Mouse (Mus musculus): ENCODE measurements around the gene Il7r. TPM values are rescaled to one million over a fixed set of nuclear protein-coding genes. Genes with fewer than 3 reads are reported as not detected.

Il7r gene
- polyA plus RNA-seq, 1 experiment: 2.3 TPM

GRCm38 (mm10) chr15:9489417-9490118 lies 40.4 kb downstream of the Il7r start:
- H3K4me1 ChIP-seq (ENCODE audit: control insufficient read depth, insufficient read depth, low read length): no peaks in the 10 kb centered on the region

GRCm38 (mm10) chr15:9473188-9473587 lies 56.8 kb downstream of the Il7r start:
- 76% methylated on average over 1 of the region's 1 CpGs for WGBS
- TF ChIP-seq CTCF (IDR thresholded peaks at IDR 0.05; ENCODE audit: insufficient read depth, low read length) (no peak), POLR2A (IDR thresholded peaks at IDR 0.05; ENCODE audit: borderline replicate concordance, extremely low read depth, low read depth, low read length) (no peak)
- H3K4me3 ChIP-seq (replicated peaks; ENCODE audit: extremely low read depth, low read depth, low read length): no peak overlapping the region
- DNase-seq: no peak
- no peaks in the 10 kb centered on the region for H3K4me1 ChIP-seq (ENCODE audit: control insufficient read depth, insufficient read depth, low read length)

More at GRCm38 (mm10) chr15:9489417-9490118, 40.4 kb downstream of the Il7r start:
- H3K4me3 ChIP-seq (replicated peaks; ENCODE audit: extremely low read depth, low read depth, low read length): no peak overlapping the region
- 86% methylated on average over 2 of the region's 2 CpGs for WGBS
- TF ChIP-seq CTCF (IDR thresholded peaks at IDR 0.05; ENCODE audit: insufficient read depth, low read length): no peak
- no peak for TF ChIP-seq POLR2A (IDR thresholded peaks at IDR 0.05; ENCODE audit: borderline replicate concordance, extremely low read depth, low read depth, low read length)
- no peak for DNase-seq

- WGBS: 54% methylated on average over 3 of the region's 3 CpGs
- H3K4me1 ChIP-seq (ENCODE audit: control insufficient read depth, insufficient read depth, low read length): no peaks in the 10 kb centered on the region
- TF ChIP-seq CTCF (IDR thresholded peaks at IDR 0.05; ENCODE audit: insufficient read depth, low read length) (no peak), POLR2A (IDR thresholded peaks at IDR 0.05; ENCODE audit: borderline replicate concordance, extremely low read depth, low read depth, low read length) (no peak)
- no peak overlapping the region for H3K4me3 ChIP-seq (replicated peaks; ENCODE audit: extremely low read depth, low read depth, low read length)
- DNase-seq: no peak
Observed at GRCm38 (mm10) chr15:9472618-9473017, 57.4 kb downstream of the Il7r start.

- WGBS: 31% methylated on average over 3 of the region's 3 CpGs
- no peak for DNase-seq
- no peaks in the 10 kb centered on the region for H3K4me1 ChIP-seq (ENCODE audit: control insufficient read depth, insufficient read depth, low read length)
- H3K4me3 ChIP-seq (replicated peaks; ENCODE audit: extremely low read depth, low read depth, low read length): no peak overlapping the region
- no peak for TF ChIP-seq CTCF (IDR thresholded peaks at IDR 0.05; ENCODE audit: insufficient read depth, low read length)
- no peak for TF ChIP-seq POLR2A (IDR thresholded peaks at IDR 0.05; ENCODE audit: borderline replicate concordance, extremely low read depth, low read depth, low read length)
Observed at GRCm38 (mm10) chr15:9472167-9472566, 57.8 kb downstream of the Il7r start.

- WGBS: 72% methylated on average over 4 of the region's 4 CpGs
- no peaks in the 10 kb centered on the region for H3K4me1 ChIP-seq (ENCODE audit: control insufficient read depth, insufficient read depth, low read length)
- TF ChIP-seq POLR2A (IDR thresholded peaks at IDR 0.05; ENCODE audit: borderline replicate concordance, extremely low read depth, low read depth, low read length) (no peak), CTCF (IDR thresholded peaks at IDR 0.05; ENCODE audit: insufficient read depth, low read length) (no peak)
Observed at GRCm38 (mm10) chr15:9471053-9471685, 58.8 kb downstream of the Il7r start.

GRCm38 (mm10) chr15:9464039-9464438 lies 65.9 kb downstream of the Il7r start:
- TF ChIP-seq CTCF (IDR thresholded peaks at IDR 0.05; ENCODE audit: insufficient read depth, low read length): no peak
- 19% methylated on average over 1 of the region's 1 CpGs for WGBS
- Histone ChIP-seq H3K4me1 (ENCODE audit: control insufficient read depth, insufficient read depth, low read length) (no peaks in the 10 kb centered on the region), H3K4me3 (replicated peaks; ENCODE audit: extremely low read depth, low read depth, low read length) (no peak overlapping the region)
- DNase-seq: no peak

More at GRCm38 (mm10) chr15:9471053-9471685, 58.8 kb downstream of the Il7r start:
- H3K4me3 ChIP-seq (replicated peaks; ENCODE audit: extremely low read depth, low read depth, low read length): no peak overlapping the region
- no peak for DNase-seq

- no peak for DNase-seq
- no peak overlapping the region for H3K4me3 ChIP-seq (replicated peaks; ENCODE audit: extremely low read depth, low read depth, low read length)
- H3K4me1 ChIP-seq (ENCODE audit: control insufficient read depth, insufficient read depth, low read length): no peaks in the 10 kb centered on the region
- WGBS: 37% methylated on average over 7 of the region's 7 CpGs
- TF ChIP-seq POLR2A (IDR thresholded peaks at IDR 0.05; ENCODE audit: borderline replicate concordance, extremely low read depth, low read depth, low read length) (no peak), CTCF (IDR thresholded peaks at IDR 0.05; ENCODE audit: insufficient read depth, low read length) (no peak)
Observed at GRCm38 (mm10) chr15:9463521-9464027, 66.4 kb downstream of the Il7r start.

Other genes starting within 250 kb of the Il7r start
- 0.12 and 0.15 TPM in 2 replicates for gene Ugt3a2, start 194.6 kb downstream of the Il7r start, polyA plus RNA-seq (2012; rRNA removed)
- 4.7 and 6.4 TPM in 2 replicates for gene Capsl, start 94.1 kb downstream of the Il7r start, polyA plus RNA-seq (2012; rRNA removed)
- 0.57 and 0.83 TPM in 2 replicates for gene Spef2, start 218.7 kb upstream of the Il7r start, polyA plus RNA-seq (2012; rRNA removed)